Mouse (Mus musculus): ENCODE measurements around the gene Dcdc2b. TPM values are rescaled to one million over a fixed set of nuclear protein-coding genes. Genes with fewer than 3 reads are reported as not detected.

Dcdc2b gene
- total and polyA plus RNA-seq, 3 experiments = 0.39 to 1.7 (median 0.45) TPM

DNA sequence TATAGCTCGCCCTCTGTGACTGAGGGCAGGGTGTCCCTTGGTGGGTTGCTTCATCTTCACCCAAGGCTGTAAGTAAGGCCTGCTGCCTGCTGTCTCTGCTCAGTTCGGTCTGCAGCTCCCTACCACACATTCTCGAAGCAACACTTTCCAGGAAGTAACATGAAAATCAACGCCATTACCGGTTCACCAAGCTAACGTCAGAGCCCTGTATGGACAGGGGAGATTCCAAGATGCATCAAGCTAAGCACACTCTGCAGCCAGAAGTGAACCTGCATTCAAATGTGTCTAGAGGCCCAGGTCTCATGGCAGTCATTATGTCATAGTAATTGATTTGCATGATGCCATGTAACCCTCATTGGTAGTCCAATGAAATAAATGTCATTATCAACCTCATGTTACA is 44.0 kb downstream of the Dcdc2b start:
- H3K9ac ChIP-seq (ENCODE audit: low read depth, low read length) = no peak overlapping the region
- intact Hi-C loops (cut with DNase I) = no loop called here
- H3K27me3 ChIP-seq (ENCODE audit: control insufficient read depth, insufficient read depth, low read length) = no peaks in the 10 kb centered on the region
- H3K36me3 ChIP-seq (ENCODE audit: control insufficient read depth, insufficient read depth, low read length) = no peaks in the 10 kb centered on the region
- no peaks in the 10 kb centered on the region for H3K79me2 ChIP-seq (replicated peaks; ENCODE audit: control insufficient read depth, insufficient read depth, low read length)
- H3K4me1 ChIP-seq (ENCODE audit: control insufficient read depth, insufficient read depth, low read length) = no peaks in the 10 kb centered on the region; the same call in 1 of the 2 replicates
- H3K27ac ChIP-seq = no peak overlapping the region
- 86% methylated on average over 6 of the region's 6 CpGs for WGBS
- no peak for DNase-seq
- TF ChIP-seq EP300 (IDR thresholded peaks at IDR 0.05; ENCODE audit: insufficient read depth, low read depth, low read length) (no peak), CTCF (IDR thresholded peaks at IDR 0.05) (no peak), POLR2A (IDR thresholded peaks at IDR 0.05; ENCODE audit: insufficient read depth, low read depth, low read length) (no peak)
- no peak overlapping the region for H3K4me3 ChIP-seq

DNA sequence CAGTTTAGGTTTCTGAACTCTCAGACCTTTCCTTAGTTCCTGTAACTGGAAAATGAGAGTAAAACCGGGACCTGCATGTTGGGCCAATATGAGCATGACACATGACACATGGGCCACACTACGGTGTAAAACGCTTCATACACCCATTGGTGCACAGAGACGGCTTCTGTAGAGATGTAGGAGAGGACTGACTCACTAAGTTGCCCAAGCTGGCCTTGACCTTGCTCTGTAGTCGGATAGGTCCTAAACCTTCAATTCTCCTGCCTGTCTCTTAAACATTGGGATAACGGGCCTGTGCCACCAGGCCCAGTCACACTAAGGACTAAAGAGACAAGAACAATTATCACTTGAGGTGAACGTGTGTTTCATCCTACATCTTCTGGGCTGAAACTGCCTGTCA is 45.7 kb downstream of the Dcdc2b start:
- DNase-seq = no peak
- Histone ChIP-seq H3K4me1 (ENCODE audit: control insufficient read depth, insufficient read depth, low read length) (no peaks in the 10 kb centered on the region; the same call in 1 of the 2 replicates), H3K9ac (ENCODE audit: low read depth, low read length) (no peak overlapping the region), H3K27me3 (ENCODE audit: control insufficient read depth, insufficient read depth, low read length) (no peaks in the 10 kb centered on the region), H3K79me2 (replicated peaks; ENCODE audit: control insufficient read depth, insufficient read depth, low read length) (no peaks in the 10 kb centered on the region), H3K4me3 (no peak overlapping the region), H3K36me3 (ENCODE audit: control insufficient read depth, insufficient read depth, low read length) (no peaks in the 10 kb centered on the region), H3K27ac (no peak overlapping the region)
- intact Hi-C loops (cut with DNase I) = no loop called here
- WGBS = 90% methylated on average over 7 of the region's 7 CpGs
- TF ChIP-seq EP300 (IDR thresholded peaks at IDR 0.05; ENCODE audit: insufficient read depth, low read depth, low read length) (no peak), CTCF (IDR thresholded peaks at IDR 0.05) (no peak), POLR2A (IDR thresholded peaks at IDR 0.05; ENCODE audit: insufficient read depth, low read depth, low read length) (no peak)

DNA sequence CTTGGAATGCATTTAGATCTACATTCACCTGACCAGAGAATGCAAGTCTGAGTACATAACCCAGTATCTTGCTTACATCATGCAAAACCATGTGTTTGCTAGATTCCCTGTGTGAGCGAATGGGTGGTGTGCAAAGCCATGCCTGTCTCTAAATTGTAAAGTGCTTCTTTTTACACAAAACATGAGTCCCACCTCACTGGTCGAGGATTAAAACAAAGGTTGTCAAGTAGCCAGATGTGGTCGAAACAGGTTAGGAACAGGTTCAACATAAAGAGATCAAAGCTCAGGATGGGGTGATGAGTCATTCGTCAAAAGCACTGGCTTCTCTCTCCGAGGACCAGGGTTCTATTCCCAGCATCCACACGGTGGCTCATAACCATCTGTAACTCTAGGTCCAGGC is 48.9 kb downstream of the Dcdc2b start:
- DNase-seq = no peak
- Histone ChIP-seq H3K79me2 (replicated peaks; ENCODE audit: control insufficient read depth, insufficient read depth, low read length) (no peaks in the 10 kb centered on the region), H3K4me1 (ENCODE audit: control insufficient read depth, insufficient read depth, low read length) (no peaks in the 10 kb centered on the region), H3K27ac (no peak overlapping the region), H3K36me3 (ENCODE audit: control insufficient read depth, insufficient read depth, low read length) (no peaks in the 10 kb centered on the region), H3K9ac (ENCODE audit: low read depth, low read length) (no peak overlapping the region), H3K27me3 (ENCODE audit: control insufficient read depth, insufficient read depth, low read length) (no peaks in the 10 kb centered on the region), H3K4me3 (no peak overlapping the region)
- 72% methylated on average over 6 of the region's 6 CpGs for WGBS
- intact Hi-C loops (cut with DNase I) = no loop called here
- no peak for TF ChIP-seq EP300 (IDR thresholded peaks at IDR 0.05; ENCODE audit: insufficient read depth, low read depth, low read length)
- TF ChIP-seq CTCF (IDR thresholded peaks at IDR 0.05) = no peak
- TF ChIP-seq POLR2A (IDR thresholded peaks at IDR 0.05; ENCODE audit: insufficient read depth, low read depth, low read length) = no peak

DNA sequence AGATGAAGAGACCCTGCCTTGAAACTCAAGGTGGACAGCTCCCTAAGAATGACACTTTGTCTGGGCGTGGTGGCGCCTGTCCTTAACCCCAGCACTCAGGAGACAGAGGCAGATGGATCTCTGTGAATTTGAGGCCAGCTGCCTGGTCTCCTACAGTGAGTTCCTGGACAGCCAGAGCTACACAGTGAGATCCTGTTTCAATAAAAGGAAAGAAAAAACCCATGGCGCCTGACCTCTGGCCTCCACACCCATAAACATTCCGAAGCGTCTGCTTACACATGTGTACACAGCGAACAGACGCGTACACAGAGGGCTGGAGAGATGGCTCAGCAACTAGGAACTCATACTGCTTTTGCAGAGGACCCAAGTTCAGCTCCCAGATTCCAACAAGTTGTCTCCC is 50.3 kb downstream of the Dcdc2b start:
- Histone ChIP-seq H3K9ac (ENCODE audit: low read depth, low read length) (no peak overlapping the region), H3K79me2 (replicated peaks; ENCODE audit: control insufficient read depth, insufficient read depth, low read length) (no peaks in the 10 kb centered on the region), H3K4me1 (ENCODE audit: control insufficient read depth, insufficient read depth, low read length) (no peaks in the 10 kb centered on the region), H3K36me3 (ENCODE audit: control insufficient read depth, insufficient read depth, low read length) (no peaks in the 10 kb centered on the region), H3K4me3 (no peak overlapping the region), H3K27ac (no peak overlapping the region), H3K27me3 (ENCODE audit: control insufficient read depth, insufficient read depth, low read length) (no peaks in the 10 kb centered on the region)
- no peak for DNase-seq
- intact Hi-C loops (cut with DNase I) = no loop called here
- WGBS = 61% methylated on average over 8 of the region's 8 CpGs
- no peak for TF ChIP-seq POLR2A (IDR thresholded peaks at IDR 0.05; ENCODE audit: insufficient read depth, low read depth, low read length)
- no peak for TF ChIP-seq CTCF (IDR thresholded peaks at IDR 0.05)
- TF ChIP-seq EP300 (IDR thresholded peaks at IDR 0.05; ENCODE audit: insufficient read depth, low read depth, low read length) = no peak

DNA sequence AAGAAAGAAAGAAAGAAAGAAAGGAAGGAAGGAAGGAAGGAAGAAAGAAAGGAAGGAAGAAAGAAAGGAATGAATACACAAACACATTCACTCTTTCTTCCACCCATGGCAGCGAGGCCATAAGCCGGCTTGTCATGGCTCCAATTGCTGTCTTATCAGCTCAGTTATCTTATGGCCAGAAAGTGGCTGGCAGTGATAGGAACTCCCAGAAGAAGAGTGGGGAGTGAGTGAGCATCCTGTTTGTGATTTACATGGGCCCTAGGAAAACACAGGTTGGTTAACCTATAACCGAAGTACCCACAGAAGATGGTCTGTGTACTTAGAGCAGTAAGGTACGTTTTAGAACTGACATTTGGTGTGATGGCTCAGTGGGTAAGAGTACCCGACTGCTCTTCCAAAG is 52.9 kb downstream of the Dcdc2b start:
- Histone ChIP-seq H3K27me3 (ENCODE audit: control insufficient read depth, insufficient read depth, low read length) (no peaks in the 10 kb centered on the region), H3K36me3 (ENCODE audit: control insufficient read depth, insufficient read depth, low read length) (no peaks in the 10 kb centered on the region), H3K27ac (no peak overlapping the region), H3K79me2 (replicated peaks; ENCODE audit: control insufficient read depth, insufficient read depth, low read length) (no peaks in the 10 kb centered on the region), H3K4me1 (ENCODE audit: control insufficient read depth, insufficient read depth, low read length) (peaks cover 2% of the 10 kb centered on the region; the same call in 1 of the 2 replicates), H3K4me3 (no peak overlapping the region), H3K9ac (ENCODE audit: low read depth, low read length) (no peak overlapping the region)
- intact Hi-C loops (cut with DNase I) = no loop called here
- DNase-seq = no peak
- no peak for TF ChIP-seq POLR2A (IDR thresholded peaks at IDR 0.05; ENCODE audit: insufficient read depth, low read depth, low read length)
- TF ChIP-seq EP300 (IDR thresholded peaks at IDR 0.05; ENCODE audit: insufficient read depth, low read depth, low read length) = no peak
- no peak for TF ChIP-seq CTCF (IDR thresholded peaks at IDR 0.05)
- 63% methylated on average over 5 of the region's 5 CpGs for WGBS

Other genes starting within 250 kb of the Dcdc2b start
- gene Zbtb8a, start 236.1 kb downstream of the Dcdc2b start, total RNA-seq (2021) = 1 to 10 TPM; 2.5 to 3.5 TPM
- gene Zbtb8a, start 236.1 kb downstream of the Dcdc2b start, polyA plus RNA-seq (2012; rRNA removed) = 3.2 and 5.5 TPM in 2 replicates
- under 1 TPM; 0.07 to 0.10 TPM for gene Zbtb8b, start 173.4 kb downstream of the Dcdc2b start, total RNA-seq (2021)
- gene Zbtb8b, start 173.4 kb downstream of the Dcdc2b start, polyA plus RNA-seq (2012; rRNA removed) = 0.08 and 0.09 TPM in 2 replicates
- gene Bsdc1, start 152.7 kb downstream of the Dcdc2b start, total RNA-seq (2021) = 10 to 100 TPM; 48.8 to 50.3 TPM
- gene Bsdc1, start 152.7 kb downstream of the Dcdc2b start, polyA plus RNA-seq (2012; rRNA removed) = 21.3 and 25.0 TPM in 2 replicates
- gene Tssk3, start 123.2 kb downstream of the Dcdc2b start, total RNA-seq (2021) = not detected
- gene Tssk3, start 123.2 kb downstream of the Dcdc2b start, polyA plus RNA-seq (2012; rRNA removed) = 0.14 TPM in 1 of 2 replicates, not detected in the other
- under 1 TPM in 1 of 2 experiments, not detected in 1; 0.45 TPM for gene Fam229a, start 123.1 kb downstream of the Dcdc2b start, total RNA-seq (2021)
- gene Fam229a, start 123.1 kb downstream of the Dcdc2b start, polyA plus RNA-seq (2012; rRNA removed) = 0.64 TPM in 1 of 2 replicates, not detected in the other
- gene Marcksl1, start 100.7 kb downstream of the Dcdc2b start, total RNA-seq (2021) = 1 to 10 TPM; 3.5 to 5.1 TPM
- 5.1 and 7.0 TPM in 2 replicates for gene Marcksl1, start 100.7 kb downstream of the Dcdc2b start, polyA plus RNA-seq (2012; rRNA removed)
- 10 to 100 TPM; 15.7 to 16.1 TPM for gene Hdac1, start 71.5 kb downstream of the Dcdc2b start, total RNA-seq (2021)
- 17.9 and 35.2 TPM in 2 replicates for gene Hdac1, start 71.5 kb downstream of the Dcdc2b start, polyA plus RNA-seq (2012; rRNA removed)
- 1 to 10 TPM in 1 of 2 experiments, under 1 TPM in 1; 0.84 to 1.1 TPM for gene Lck, start 40.6 kb downstream of the Dcdc2b start, total RNA-seq (2021)
- 1.6 and 3.5 TPM in 2 replicates for gene Lck, start 40.6 kb downstream of the Dcdc2b start, polyA plus RNA-seq (2012; rRNA removed)
- under 1 TPM in 1 of 2 experiments, not detected in 1; 0.81 TPM for gene Fam167b, start 35.7 kb downstream of the Dcdc2b start, total RNA-seq (2021)
- 1.4 and 1.8 TPM in 2 replicates for gene Fam167b, start 35.7 kb downstream of the Dcdc2b start, polyA plus RNA-seq (2012; rRNA removed)
- 100 to 1,000 TPM; 116 to 132 TPM for gene Eif3i, start 13.6 kb downstream of the Dcdc2b start, total RNA-seq (2021)
- 185 and 257 TPM in 2 replicates for gene Eif3i, start 13.6 kb downstream of the Dcdc2b start, polyA plus RNA-seq (2012; rRNA removed)
- 10 to 100 TPM; 35.9 to 41.7 TPM for gene Tmem234, start 13.6 kb downstream of the Dcdc2b start, total RNA-seq (2021)
- 69.5 and 74.9 TPM in 2 replicates for gene Tmem234, start 13.6 kb downstream of the Dcdc2b start, polyA plus RNA-seq (2012; rRNA removed)
- gene Iqcc, start 4.8 kb upstream of the Dcdc2b start, total RNA-seq (2021) = 10 to 100 TPM; 13.0 to 19.7 TPM
- 24.5 and 30.9 TPM in 2 replicates for gene Iqcc, start 4.8 kb upstream of the Dcdc2b start, polyA plus RNA-seq (2012; rRNA removed)
- 10 to 100 TPM; 11.3 to 16.8 TPM for gene Ccdc28b, start 9.7 kb upstream of the Dcdc2b start, total RNA-seq (2021)
- 10.8 and 22.5 TPM in 2 replicates for gene Ccdc28b, start 9.7 kb upstream of the Dcdc2b start, polyA plus RNA-seq (2012; rRNA removed)
- gene Txlna, start 26.8 kb upstream of the Dcdc2b start, total RNA-seq (2021) = 10 to 100 TPM; 25.6 to 27.2 TPM
- gene Txlna, start 26.8 kb upstream of the Dcdc2b start, polyA plus RNA-seq (2012; rRNA removed) = 13.7 and 23.3 TPM in 2 replicates
- 10 to 100 TPM; 69.6 to 79.2 TPM for gene Kpna6, start 58.5 kb upstream of the Dcdc2b start, total RNA-seq (2021)
- gene Kpna6, start 58.5 kb upstream of the Dcdc2b start, polyA plus RNA-seq (2012; rRNA removed) = 28.2 and 57.9 TPM in 2 replicates
- 1 to 10 TPM; 4.8 to 5.0 TPM for gene Tmem39b, start 82.6 kb upstream of the Dcdc2b start, total RNA-seq (2021)
- 13.4 and 14.4 TPM in 2 replicates for gene Tmem39b, start 82.6 kb upstream of the Dcdc2b start, polyA plus RNA-seq (2012; rRNA removed)
- 10 to 100 TPM; 38.1 to 41.7 TPM for gene Khdrbs1, start 128.0 kb upstream of the Dcdc2b start, total RNA-seq (2021)
- 11.4 and 11.7 TPM in 2 replicates for gene Khdrbs1, start 128.0 kb upstream of the Dcdc2b start, polyA plus RNA-seq (2012; rRNA removed)
- gene Ptp4a2, start 197.0 kb upstream of the Dcdc2b start, total RNA-seq (2021) = 100 to 1,000 TPM; 194 to 199 TPM
- 51.6 and 110 TPM in 2 replicates for gene Ptp4a2, start 197.0 kb upstream of the Dcdc2b start, polyA plus RNA-seq (2012; rRNA removed)

Data from heart, adult 2 months (tissue).